Mouse (Mus musculus) kidney, postnatal 25 days (tissue): ENCODE measurements around the gene Sec14l2.
"Not testable (repeated sequence)": the region's sequence is repeated elsewhere in the genome, so short reads cannot be mapped to it uniquely, and the experiment has no call there.

ENCODE experiments used
- DNase-seq, 2 experiments: peaks; one replicate each; pipeline ENCODE4 v3.0.0; 2021; ENCODE audit warnings: mixed read lengths in 2 of 2

Gene Sec14l2

DNA sequence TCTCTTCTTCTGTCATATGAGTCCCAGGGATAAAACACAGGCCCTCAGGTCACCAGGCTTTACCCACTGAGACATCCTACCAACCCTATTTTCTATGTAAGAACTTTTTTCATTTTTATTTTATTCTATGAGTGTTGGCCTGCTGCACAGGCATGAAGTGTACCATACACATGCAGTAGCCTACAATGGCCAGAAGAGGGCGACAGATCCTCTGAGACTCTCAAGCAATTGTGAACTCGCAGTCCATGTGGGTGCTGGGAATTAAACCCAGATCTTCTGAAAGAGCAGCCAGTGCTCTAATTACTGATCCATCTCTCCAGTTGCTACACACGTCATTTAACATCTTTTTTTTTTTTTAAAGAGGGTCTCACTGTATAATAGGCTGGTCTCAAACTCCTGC lies 10.2 kb upstream of the Sec14l2 start:
- peak in 1 of 2 experiments; percentile 31 for DNase-seq

DNA sequence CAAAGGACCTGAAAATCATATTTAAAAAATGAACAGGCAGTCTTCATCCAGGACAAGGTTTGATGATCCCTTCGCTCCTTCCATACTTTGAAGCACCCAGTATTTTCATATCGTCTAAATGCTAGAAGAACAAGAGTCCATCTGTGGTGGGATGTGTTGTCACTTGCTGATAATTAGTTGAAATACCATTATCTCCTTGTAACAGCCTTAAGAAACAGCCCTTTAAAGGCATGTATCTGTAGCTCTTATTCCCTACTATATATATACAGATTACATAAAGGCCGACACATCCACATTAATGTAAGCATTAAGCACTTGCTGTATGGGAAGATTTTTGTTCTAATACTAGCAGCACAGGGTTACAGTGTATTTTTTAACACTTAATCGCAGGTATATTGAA lies 5.2 kb upstream of the Sec14l2 start:
- DNase-seq: not testable (repeated sequence)

DNA sequence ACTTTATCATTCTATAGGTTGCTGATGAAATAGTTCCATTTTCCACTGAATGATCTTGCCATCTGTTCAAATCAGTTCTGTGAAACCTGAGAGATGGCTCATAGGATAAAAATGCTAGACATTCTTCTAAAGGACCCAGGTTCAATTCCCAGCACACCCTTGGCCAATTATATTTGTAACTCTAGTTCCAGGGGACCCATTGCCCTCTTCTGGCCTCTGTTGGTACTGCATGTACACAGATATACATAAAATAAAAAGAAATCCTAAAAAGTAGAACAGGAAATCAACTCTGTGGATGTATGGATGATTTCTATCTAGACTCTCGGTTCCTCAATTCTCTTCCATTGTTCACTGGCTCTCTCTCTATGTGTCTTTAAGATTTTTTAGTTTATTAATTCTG lies 3.8 kb upstream of the Sec14l2 start:
- DNase-seq: no peak

DNA sequence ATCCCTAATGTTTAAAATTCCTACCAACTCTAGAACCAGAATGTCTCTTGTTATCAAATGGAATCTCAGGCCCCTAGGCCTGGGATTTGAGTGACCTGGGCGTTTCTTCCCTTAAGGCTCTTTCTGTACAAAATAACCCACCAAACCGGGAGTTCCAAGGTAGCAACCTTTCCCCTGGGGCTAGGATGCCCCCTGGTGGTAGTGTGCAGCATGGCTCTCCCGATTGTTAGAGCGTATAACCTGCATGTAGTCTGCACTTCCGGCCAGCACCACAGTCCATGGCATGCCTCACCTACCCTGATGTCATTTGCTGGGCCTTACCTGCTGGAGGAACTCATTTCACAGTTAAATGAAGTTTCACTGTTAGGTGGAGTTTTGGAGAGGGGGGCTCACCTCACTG lies 707 bp upstream of the Sec14l2 start:
- peak; percentile 36 to 41 for DNase-seq

DNA sequence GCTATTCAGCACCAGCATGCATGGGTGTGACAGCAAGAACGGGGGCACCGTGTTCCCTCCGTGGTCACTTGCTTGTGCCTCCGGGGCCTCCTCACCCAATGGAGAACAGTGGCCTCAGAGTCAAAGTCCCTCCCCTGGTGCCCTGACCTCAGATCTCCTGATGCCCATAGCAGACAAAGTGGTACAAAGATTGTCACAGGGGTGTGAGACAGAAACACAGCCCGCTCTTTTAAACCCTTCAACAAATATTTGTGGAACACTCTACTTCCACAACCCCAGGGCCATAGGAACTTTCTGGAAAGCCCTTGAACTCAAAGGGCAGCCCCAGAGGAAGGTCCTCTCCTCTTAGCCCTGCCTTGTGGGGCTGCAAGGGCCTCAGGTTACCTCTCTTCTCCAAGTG lies 989 bp downstream of the Sec14l2 start:
- DNase-seq: no peak

DNA sequence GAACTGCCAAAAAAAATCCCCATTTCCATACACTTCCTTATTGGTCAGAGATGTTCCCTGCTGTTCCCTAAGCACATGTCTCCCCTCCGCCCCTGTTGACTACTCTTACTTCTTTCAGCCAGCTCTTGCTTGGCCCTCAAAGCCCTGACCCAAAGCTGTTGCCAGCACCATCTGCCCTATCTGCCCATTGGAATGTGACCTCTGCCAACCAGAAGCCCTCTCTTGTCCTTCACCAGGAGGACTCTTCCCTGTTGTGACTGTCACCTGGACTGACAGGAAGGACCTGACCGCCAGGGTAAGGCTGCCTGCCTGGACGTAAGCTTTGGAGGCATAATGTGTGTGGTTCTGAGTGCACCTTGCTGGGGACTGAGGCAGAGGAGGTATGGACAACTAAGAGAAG lies 1.5 kb downstream of the Sec14l2 start:
- DNase-seq: no peak

DNA sequence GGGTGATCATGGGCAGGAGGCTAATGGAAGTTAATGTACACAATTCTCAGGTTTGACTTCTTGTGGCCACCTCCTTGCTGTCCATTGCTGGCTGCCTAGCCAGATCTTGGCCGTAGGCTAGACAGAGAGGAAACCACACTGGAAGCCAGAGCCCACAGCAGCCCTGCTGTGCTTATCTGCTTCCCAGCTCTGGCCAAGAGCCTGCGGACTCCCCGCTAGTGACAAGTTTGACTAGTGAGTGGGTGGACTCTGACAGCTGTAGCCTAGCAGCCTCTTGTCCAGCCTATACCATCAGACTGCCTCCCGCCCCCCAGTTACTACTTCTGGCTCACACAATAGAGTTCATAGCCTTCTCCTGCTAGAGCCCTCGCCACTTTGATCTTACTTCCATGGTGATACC lies 3.6 kb downstream of the Sec14l2 start:
- no peak for DNase-seq

DNA sequence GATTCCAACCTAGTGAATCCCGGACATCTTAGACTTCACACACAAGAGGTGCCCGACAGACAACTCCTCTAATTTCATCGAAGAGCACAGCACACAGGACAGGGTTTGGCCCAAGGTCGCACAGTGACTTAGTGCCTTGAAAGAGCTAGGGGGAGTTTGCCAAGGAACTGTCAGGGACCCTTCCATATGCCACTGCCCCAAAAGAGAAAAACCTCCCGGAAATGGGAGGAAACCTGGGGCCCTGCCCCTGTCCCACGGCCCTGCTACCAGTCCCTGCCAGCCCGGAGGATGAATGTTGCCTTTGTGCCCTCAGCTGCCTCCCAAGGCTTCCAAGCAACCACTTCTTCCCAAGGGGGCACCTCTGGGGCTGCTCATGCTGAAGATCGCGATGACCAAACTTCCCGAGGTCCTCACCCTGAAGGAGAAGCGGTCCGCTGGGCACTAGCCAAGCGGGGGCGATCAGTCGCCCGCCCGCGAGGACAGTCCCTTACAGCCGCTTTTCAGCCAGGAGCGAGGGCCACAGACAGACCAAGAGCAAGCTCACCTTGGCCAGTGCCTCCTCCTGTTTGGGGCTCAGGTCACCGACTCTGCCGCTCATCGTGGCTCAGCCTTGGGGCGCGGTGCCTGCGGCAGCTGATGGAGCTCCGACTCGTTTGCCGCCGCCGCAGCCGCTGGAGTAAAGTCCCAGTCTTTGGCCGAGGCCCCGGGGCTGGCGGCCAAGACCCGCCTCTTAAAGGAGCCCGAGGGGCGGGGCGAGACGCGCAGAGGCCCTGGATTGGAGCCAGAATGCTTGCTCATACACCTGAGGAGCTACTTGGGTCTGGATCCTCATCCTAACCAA lies 4.9 kb downstream of the Sec14l2 start:
- peak; percentile 84 to 87 for DNase-seq

DNA sequence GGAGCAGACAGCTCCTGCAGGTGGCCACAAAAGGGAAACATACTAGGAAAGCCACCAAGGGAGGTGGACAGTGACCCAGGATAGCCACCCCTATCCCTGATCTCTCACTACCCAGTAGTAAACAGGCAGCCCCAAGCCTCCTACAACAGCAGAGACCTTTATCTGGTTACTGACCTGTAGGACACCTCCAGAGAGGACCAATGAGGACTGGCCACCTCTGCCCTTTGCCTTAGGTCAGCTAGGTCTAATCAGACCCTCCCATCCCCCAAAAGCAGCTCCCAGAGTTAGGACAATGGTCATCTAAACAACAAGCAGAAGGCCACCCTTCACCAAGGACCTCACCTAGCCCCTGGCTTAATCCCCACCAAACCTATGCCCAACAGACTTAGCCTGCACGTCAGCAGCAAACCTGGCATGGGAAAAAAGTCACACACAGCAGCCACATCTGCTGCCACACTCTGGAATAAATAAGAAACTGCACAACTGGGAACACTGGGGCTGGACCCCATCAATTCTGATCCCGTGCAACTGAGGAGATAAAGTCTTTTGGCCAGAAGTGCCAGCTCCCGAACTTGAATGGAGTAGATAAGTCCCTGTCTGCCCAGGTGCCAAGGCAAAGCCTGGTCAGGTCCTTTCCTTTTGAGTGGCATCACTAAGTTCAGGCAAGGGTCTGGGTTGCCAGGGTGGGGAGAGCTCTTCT lies 5.7 kb downstream of the Sec14l2 start:
- DNase-seq: no peak

DNA sequence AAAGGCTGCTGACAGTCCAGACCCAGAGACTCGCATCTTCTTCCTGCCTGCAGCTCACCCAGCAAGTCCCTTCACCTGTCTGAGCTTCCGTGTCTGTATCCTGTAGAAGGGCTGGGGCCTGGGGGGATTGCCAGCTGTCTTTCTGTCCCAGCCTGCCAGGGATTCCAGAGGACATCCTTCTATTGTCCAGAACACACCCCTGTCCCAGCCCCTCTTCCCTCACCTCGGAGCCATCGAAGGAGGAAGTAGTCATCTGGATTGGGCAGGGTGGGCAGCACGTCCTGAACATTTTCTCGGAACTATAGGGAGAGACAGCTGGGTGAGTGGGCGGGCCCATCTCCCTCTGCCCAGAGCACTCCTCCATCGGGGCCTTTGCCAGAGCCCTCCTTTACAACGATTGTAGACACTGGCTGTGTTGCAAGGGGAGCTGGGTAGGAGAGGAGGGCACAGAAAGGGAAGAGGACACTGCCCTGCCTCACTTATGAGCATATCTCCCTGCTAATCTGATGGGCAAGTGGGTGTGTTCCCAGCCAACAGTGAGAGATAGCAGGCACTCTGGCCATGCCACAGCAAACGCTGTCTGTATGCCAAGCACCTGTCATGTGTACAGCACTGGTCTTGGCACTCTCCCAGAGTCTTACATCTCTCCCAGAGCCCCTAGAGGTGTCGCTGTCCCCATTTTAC lies 6.6 kb downstream of the Sec14l2 start:
- DNase-seq: peak in 1 of 2 experiments; percentile 39

DNA sequence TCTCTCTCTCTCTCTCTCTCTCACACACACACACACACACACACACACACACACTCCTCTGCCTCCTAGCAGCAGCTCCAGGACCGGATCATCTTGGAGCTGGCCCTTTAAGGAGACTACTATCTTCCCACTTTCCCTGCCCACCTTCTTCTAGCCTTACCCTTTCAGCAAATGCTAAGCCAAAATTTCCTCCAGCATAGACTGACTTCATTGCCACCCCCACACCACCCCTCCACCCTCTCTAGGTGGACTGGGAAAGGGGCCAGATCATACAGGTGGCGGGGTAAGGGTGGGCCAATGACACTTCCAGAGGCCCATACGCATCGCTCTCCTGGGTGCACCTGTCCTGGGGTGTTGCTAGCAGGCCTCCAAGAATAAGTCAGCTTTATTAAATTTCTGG lies 7.8 kb downstream of the Sec14l2 start:
- no peak for DNase-seq

DNA sequence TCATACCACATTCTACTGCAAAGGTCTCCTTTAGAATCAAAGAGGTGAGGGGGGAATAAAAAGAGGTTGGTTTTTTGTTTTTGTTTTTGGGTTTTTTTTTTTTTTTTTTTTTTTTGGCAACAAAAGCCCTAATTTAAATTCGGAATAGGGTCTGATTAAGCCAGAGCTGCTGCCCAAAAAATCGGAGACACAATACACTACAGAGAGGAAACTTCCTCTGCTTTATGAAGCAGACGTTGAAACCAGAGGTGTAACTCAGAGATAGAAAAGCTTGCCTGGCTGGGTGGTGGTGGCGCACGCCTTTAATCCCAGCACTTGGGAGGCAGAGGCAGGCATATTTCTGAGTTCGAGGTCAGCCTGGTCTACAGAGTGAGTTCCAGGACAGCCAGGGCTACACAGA lies 8.7 kb downstream of the Sec14l2 start:
- not testable (repeated sequence) for DNase-seq

DNA sequence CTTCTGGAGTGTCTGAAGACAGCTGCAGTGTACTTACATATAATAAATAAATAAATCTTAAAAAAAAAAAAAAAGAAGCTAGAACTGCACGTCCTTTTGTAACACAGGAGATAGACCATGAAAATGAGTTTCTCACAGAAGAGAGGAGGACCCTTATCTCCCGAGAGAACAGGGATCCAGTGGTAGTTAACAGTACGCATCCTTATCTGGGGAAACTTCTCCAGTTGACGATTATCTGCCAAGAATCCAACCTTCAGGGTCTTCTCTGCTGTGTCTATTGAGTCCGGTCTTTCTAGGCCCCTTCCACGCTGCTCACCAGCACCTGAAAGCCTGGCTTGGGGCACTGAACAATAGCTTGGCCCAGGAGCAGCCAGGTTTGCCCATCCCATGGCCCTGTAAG lies 9.2 kb downstream of the Sec14l2 start:
- DNase-seq: no peak

DNA sequence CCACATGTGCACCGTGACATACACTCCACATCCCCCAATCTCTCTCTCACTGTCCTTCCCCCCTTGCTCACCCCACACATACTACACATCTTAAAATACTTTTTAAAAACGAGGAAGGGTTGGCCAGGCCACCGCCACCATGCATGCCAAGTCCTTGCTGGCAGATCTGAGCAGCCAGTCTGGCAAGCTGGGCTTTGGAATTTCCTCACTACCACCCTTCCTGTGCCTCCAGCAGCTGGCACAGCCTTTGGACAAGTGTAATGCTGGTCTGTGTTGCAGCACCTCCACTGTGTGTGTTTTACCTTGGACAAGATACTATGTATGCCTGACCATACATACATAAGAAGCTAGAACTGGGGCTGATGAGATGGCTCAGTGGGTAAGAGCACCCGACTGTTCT lies 9.7 kb downstream of the Sec14l2 start:
- DNase-seq: no peak

DNA sequence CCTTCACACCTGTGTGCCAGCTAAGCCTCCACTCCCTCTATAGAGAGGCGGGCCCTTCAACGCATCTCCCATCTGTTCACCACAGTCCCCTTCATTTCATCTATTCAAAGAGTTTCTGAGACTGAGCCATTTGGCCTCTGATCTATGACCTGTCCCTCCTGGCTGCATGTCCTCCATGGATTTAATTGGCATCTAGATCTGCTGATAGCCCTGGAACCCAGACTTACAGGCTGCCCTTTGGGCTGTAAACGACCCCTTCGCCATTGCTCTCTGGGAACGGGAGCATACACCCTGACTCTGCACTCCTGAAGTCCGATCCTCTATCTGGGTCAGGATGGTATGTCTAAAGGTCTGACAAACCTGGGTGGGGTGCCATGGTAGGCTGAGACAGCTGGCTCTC lies 10.4 kb downstream of the Sec14l2 start:
- DNase-seq: no peak

DNA sequence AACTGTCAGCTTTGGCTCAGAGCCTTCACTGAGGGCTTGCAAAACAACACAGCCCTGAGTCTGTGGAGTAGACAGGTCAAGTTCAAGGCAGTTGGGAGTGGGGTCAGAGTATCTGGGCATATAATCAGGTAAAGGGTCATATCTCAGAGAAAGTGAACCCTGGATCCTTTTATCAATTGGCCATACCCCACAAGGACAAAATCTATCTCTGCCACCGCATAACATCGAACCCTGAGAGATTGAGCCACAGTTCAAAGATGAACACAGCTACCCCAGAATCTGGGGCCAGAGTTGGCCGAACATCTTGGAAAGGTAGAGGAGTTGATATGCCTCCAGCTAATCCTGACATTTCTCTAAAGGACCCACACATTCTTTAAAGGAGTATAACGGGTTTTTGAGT lies 11.2 kb downstream of the Sec14l2 start:
- DNase-seq: no peak

DNA sequence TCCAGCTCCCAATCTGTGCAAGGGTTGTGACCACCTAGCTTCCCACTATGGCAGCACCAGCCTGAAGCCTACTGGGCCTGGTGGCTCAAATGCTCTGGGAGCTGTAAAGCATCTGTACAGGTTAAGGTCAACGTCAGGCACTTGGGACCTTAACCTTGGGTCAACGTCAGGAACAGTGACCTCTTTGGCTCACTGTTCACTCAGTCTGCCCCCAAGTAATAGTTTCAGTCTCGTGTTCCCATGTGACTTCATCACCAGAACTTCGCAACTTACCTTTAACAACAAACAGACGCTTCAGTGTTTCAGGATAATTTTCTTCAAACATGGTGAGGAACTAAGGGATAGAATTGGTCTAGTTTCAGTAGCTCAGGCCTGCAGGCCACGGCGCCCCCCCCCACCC lies 14.5 kb downstream of the Sec14l2 start:
- DNase-seq: no peak

DNA sequence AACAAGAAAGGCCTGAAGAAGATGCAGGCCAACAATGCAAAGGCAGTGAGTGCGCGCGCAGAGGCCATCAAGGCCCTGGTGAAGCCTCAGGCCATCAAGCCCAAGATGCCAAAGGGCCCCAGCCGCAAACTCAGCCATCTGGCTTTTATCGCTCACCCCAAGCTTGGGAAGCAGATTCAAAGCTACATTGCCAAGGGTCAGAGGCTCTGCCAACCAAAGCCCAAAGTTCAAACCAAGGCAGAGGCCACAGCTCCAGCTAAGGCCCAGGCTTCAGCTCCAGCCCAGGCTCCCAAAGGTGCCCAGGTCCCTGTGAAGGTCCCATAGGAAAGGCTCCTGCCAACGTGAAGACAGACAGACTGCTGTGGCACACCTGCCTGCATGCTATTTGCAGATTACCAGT lies 15.3 kb downstream of the Sec14l2 start:
- DNase-seq: not testable (repeated sequence)

DNA sequence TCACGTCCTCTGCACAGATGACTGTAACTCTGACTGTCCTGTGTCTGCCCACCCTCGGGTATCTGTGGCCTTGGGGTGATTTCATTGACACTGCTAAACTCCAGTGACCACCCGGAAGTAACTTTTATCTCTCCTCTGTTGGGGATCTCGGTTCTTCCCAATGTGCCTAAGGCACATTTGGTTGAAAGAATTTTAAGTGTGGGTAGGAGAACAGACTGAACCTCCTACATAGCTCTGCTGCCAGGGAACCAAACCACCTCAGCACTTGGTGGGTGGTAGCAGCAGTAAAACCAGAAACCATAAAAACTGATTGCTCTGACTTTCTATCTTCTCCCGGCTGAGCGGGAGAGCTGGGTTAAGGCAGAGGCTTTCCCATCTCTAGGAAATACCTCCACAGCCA lies 17.8 kb downstream of the Sec14l2 start:
- no peak for DNase-seq

DNA sequence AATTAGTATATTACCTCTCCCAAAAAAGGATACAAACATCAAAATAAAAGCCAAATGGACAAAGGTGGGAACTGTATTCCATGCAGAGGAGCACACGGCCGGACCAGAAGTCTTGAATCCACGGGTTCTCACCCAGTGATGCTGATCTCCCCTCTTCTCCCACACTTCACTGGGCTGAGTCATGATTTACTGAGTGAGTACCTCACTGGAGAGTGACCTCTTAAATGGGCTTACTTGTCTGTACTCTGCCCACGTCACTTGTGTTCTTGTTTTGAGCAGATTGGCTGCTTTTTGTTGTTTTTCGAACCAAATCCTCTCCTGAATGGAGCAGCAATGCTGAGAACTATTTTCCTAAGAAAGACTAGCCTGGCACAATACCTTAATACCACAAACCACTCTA lies 18.2 kb downstream of the Sec14l2 start:
- no peak for DNase-seq

DNA sequence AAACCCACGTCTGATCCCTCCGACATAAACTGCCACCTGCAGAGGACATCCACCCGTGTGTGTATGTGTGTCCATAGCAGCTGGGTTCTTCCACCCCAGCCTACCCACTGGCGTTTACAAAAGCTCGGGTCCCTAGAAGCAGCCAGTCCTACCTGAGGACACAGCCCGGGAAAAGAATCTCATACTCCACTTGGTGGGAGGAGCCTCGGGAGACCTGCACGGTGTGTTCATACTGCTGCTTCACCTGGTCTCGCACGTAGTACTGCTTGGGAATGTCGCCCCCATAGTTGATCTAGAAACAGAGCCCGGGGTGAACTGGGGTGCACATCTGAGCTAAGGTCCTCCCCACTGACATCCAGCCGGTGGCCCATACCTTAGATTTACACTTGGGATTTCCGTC lies 19.7 kb downstream of the Sec14l2 start:
- no peak for DNase-seq

DNA sequence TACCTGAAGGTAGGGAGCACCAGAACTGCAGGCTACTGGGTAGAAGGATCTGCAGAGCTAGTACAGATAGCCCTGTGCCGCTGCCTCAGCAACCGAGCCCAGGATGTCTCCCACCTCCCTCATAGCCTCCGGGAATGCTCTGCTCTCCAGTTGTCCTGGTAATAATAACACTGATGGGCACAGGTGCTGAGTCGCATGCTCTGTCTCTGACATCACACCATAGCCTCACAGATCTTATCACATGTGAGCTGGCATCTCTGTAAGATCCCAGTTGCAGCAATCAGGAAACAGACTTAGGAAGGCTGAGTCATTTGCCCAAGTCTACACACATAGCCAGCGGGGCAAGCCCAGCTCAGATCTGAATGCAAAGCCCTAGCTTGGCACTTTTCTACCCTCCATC lies 21.4 kb downstream of the Sec14l2 start:
- DNase-seq: no peak

DNA sequence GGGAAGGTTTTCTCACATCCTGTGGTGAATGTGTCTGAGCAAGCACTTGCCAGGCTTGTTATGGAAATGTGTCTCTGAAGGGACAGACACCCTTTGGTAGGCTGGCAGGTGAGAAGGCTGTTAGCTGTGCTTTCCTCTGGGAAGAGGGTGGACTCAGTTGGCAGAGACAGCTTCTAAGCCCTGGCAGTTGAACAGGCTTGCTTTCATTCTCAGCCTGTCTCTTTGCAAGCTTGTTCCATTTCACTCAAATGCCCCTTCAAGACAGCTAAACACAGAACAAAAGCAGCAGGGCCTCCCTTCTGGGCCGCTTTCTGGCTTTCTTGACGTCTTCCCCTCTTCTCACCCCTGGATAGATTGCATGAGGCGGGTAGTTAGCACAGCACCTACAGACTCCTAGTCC lies 23.8 kb downstream of the Sec14l2 start:
- no peak for DNase-seq

DNA sequence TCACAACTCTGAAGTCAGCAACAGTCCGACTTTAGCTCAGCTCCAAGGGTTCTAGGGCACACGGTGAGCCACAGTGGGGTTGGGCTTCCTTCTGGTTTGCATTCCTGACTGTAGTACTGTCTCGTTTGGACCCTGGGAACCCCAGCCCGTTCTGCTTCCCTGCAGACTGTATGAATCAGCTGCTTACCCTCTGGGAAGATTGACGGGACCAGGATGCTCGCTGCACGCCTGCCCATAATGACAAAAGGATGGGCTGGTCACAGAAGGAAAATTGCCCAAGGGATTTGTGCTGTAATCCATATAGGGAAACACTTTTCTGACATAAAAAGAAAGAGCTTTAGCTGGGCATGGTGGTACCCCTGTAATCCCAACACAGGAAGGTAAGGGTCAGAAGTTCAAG lies 24.4 kb downstream of the Sec14l2 start:
- DNase-seq: no peak
